Mouse (Mus musculus) liver, embryonic 12.5 days (tissue): ENCODE data around the gene Ctsa. TPM values are rescaled to one million over a fixed set of nuclear protein-coding genes. Genes with fewer than 3 reads are reported as not detected.
A peak's percentile ranks its signal among the peaks of the same experiment; 100 is the strongest.
"Not testable (repeated sequence)": the region's sequence is repeated elsewhere in the genome, so short reads cannot be mapped to it uniquely, and the experiment has no call there.

Experiments
- ATAC-seq: fragments of 200-750 bp; cut with Nextera tagmentation; 2 replicates; pipeline ENCODE4 v1.8.0; 2017; ENCODE audit warnings: moderate number of reproducible peaks, mild to moderate bottlenecking, moderate library complexity
- H3K27ac ChIP-seq: fragments of 300-500 bp; sonication (generic); 2 replicates; pipeline ENCODE4 v1.5.1; 2016; ENCODE audit warnings: mild to moderate bottlenecking
- H3K27me3 ChIP-seq: fragments of 300-500 bp; sonication (generic); replicated peaks from 2 replicates; pipeline ENCODE4 v1.6.1; 2016; ENCODE audit warnings: mild to moderate bottlenecking, moderate library complexity
- H3K36me3 ChIP-seq: fragments of 300-500 bp; sonication (generic); 2 replicates; pipeline ENCODE4 v1.6.1; 2016; ENCODE audit warnings: mild to moderate bottlenecking, moderate library complexity
- H3K4me1 ChIP-seq: fragments of 300-500 bp; sonication (generic); 2 replicates; pipeline ENCODE4 v1.6.1; 2016
- H3K4me2 ChIP-seq: fragments of 300-500 bp; sonication (generic); 2 replicates; pipeline ENCODE4 v1.6.1; 2016; ENCODE audit warnings: mild to moderate bottlenecking, moderate library complexity
- H3K4me3 ChIP-seq: fragments of 300-500 bp; sonication (generic); 2 replicates; pipeline ENCODE4 v1.5.1; 2016; ENCODE audit warnings: mild to moderate bottlenecking, moderate library complexity
- H3K9ac ChIP-seq: fragments of 300-500 bp; sonication (generic); 2 replicates; pipeline ENCODE4 v1.6.1; 2016; ENCODE audit warnings: mild to moderate bottlenecking, moderate library complexity
- H3K9me3 ChIP-seq: fragments of 300-500 bp; sonication (generic); replicated peaks from 2 replicates; pipeline ENCODE4 v1.6.1; 2016; ENCODE audit warnings: mild to moderate bottlenecking, moderate library complexity
- WGBS: fragments of 180-500 bp; shearing (Covaris S2); methylation state at CpG from one replicate; pipeline ENCODE4 v1.1.7; 2016; ENCODE audit not compliant: insufficient replicate concordance; 5-methylcytosine and 5-hydroxymethylcytosine counted together
- polyA plus RNA-seq: library from polyadenylated mRNA; unstranded; fragments of >200 nt; fragmentation: Nextera tagmentation; extraction: Ambion mirVana; gene quantifications from 2 replicates; pipeline ENCODE4 v1.2.1, GENCODE M21; 2016

Gene Ctsa
- polyA plus RNA-seq, 1 experiment from 2014 or later: 66.7 TPM

DNA sequence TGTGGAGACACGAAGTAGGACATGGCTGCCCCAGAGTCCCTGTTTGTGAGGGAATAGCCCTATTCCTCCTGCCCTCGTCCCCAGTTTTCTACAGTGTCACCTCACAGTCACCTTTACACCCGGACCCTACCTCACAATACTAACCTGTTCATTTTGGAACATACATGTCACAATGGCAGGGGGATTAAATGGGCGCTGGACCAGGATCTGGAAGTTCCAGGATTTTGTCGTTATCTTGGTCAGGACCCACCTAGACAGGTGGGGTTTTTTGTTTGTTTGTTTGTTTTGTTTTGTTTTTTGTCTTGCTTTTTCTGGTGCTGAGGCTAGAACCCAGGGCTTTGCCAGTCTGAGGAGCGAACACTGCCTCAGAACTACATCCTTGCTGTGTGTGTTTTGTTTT is 4.2 kb upstream of the Ctsa start, which contains the start of gene Spata25:
Gene Spata25, minus strand, starts transcription at position 101 of the 400 bp plus-strand sequence.
- ATAC-seq: no peak
- H3K9ac ChIP-seq: no peak within 1 kb of the TSS
- H3K27me3 ChIP-seq: no peaks in the 10 kb centered on the region
- peaks cover 36% of the 10 kb centered on the region for H3K36me3 ChIP-seq
- 76% methylated on average over 6 of the region's 6 CpGs for WGBS
- peak within 1 kb of the TSS; percentile 15; the same call in 1 of the 2 replicates for H3K27ac ChIP-seq
- H3K4me3 ChIP-seq: no peak within 1 kb of the TSS
- H3K9me3 ChIP-seq: no peaks in the 10 kb centered on the region
- H3K4me2 ChIP-seq: 0 out of 2 replicates have a peak within 1 kb of the TSS, but pooled peaks have one; percentile 7
- peaks cover 32% of the 10 kb centered on the region for H3K4me1 ChIP-seq

DNA sequence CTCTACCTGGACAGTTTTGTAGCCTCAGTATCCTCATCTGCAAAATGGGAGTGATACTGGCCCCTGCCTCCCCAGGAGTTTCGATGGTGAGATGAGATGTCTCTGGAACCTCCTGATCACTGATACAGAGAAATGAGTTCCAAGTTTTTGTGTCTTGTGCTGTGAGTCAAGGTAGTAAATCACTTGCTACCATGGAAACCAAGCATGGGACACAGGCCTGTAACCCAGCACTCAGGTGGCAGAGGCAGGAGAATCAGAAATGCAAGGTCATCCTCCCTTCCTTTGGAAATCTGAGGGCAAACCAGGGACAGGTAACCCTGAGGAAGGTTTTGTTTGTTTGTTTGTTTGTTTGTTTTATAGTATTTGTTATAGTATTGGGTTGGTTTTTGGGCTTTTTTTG is 3.6 kb upstream of the Ctsa start:
- no peaks in the 10 kb centered on the region for H3K9me3 ChIP-seq
- H3K27me3 ChIP-seq: no peaks in the 10 kb centered on the region
- H3K4me2 ChIP-seq: no peak overlapping the region
- H3K9ac ChIP-seq: no peak overlapping the region
- 86% methylated on average over 1 of the region's 1 CpGs for WGBS
- H3K27ac ChIP-seq: no peak overlapping the region
- peaks cover 36% of the 10 kb centered on the region for H3K36me3 ChIP-seq
- no peak for ATAC-seq
- no peak overlapping the region for H3K4me3 ChIP-seq
- peaks cover 29% of the 10 kb centered on the region for H3K4me1 ChIP-seq

DNA sequence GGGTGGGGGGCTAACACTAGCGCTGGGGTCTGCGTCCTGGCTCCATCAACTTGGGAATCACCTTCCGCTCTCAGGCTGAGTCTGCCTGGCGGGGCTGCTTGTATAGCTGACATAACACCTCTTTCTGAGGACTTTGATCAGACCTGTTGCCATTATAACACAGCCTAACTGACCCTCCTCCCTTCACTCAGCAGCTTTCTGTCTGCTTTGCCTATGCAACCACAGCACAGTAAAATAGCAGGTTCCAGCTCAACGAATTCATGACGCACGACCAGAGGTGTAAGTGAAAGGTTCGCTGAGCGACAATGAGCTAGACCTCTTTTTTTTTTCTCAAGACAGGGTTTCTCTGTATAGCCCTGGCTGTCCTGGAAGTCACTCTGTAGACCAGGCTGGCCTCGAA is 1.6 kb upstream of the Ctsa start:
- 78% methylated on average over 10 of the region's 10 CpGs for WGBS
- H3K9me3 ChIP-seq: no peaks in the 10 kb centered on the region
- ATAC-seq: no peak

GRCm38 (mm10) chr2:164832032-164832747 is 483 bp upstream of the Ctsa start:
- H3K27me3 ChIP-seq: no peaks in the 10 kb centered on the region
- H3K27ac ChIP-seq: peak overlapping the region; percentile 85; the same call in 1 of the 2 replicates
- peak overlapping the region; percentile 83; the same call in 1 of the 2 replicates for H3K9ac ChIP-seq
- no peaks in the 10 kb centered on the region for H3K9me3 ChIP-seq
- H3K36me3 ChIP-seq: peaks cover 29% of the 10 kb centered on the region
- H3K4me1 ChIP-seq: peaks cover 37% of the 10 kb centered on the region
- ATAC-seq: no peak
- peak overlapping the region; percentile 75 for H3K4me3 ChIP-seq
- 57% methylated on average over 16 of the region's 16 CpGs for WGBS
- peak overlapping the region; percentile 97 for H3K4me2 ChIP-seq

More for the DNA sequence above, 1.6 kb upstream of the Ctsa start:
- no peak overlapping the region for H3K9ac ChIP-seq
- H3K27me3 ChIP-seq: no peaks in the 10 kb centered on the region
- no peak overlapping the region for H3K4me2 ChIP-seq
- no peak overlapping the region for H3K4me3 ChIP-seq
- H3K27ac ChIP-seq: no peak overlapping the region
- H3K36me3 ChIP-seq: peaks cover 30% of the 10 kb centered on the region
- peaks cover 42% of the 10 kb centered on the region for H3K4me1 ChIP-seq

GRCm38 (mm10) chr2:164833314-164833959 is 764 bp downstream of the Ctsa start, which contains the start of gene Neurl2:
TSS of gene Neurl2 (minus strand) at chr2:164833456.
- H3K27ac ChIP-seq: peak within 1 kb of the TSS; percentile 85
- peak within 1 kb of the TSS; percentile 75 for H3K4me3 ChIP-seq
- WGBS: under 1% methylated on average over 31 of the region's 31 CpGs
- peak; percentile 59 for ATAC-seq
- peaks cover 30% of the 10 kb centered on the region for H3K36me3 ChIP-seq
- H3K9ac ChIP-seq: peak within 1 kb of the TSS; percentile 83
- no peaks in the 10 kb centered on the region for H3K27me3 ChIP-seq
- peak within 1 kb of the TSS; percentile 97 for H3K4me2 ChIP-seq
- H3K9me3 ChIP-seq: no peaks in the 10 kb centered on the region
- H3K4me1 ChIP-seq: peaks cover 29% of the 10 kb centered on the region

- H3K9me3 ChIP-seq: no peaks in the 10 kb centered on the region
- peak overlapping the region; percentile 75 for H3K4me3 ChIP-seq
- peaks cover 41% of the 10 kb centered on the region for H3K36me3 ChIP-seq
- peak overlapping the region; percentile 85; the same call in 1 of the 2 replicates for H3K27ac ChIP-seq
- H3K4me1 ChIP-seq: peaks cover 29% of the 10 kb centered on the region
- 35% methylated on average over 8 of the region's 8 CpGs for whole genome bisulfite sequencing
- no peaks in the 10 kb centered on the region for H3K27me3 ChIP-seq
- no peak for ATAC-seq
- peak overlapping the region; percentile 83 for H3K9ac ChIP-seq
- H3K4me2 ChIP-seq: peak overlapping the region; percentile 97
Measured at GRCm38 (mm10) chr2:164834531-164834930, 1.9 kb downstream of the Ctsa start.

GRCm38 (mm10) chr2:164835164-164835563 is 2.5 kb downstream of the Ctsa start:
- H3K36me3 ChIP-seq: peaks cover 47% of the 10 kb centered on the region
- H3K27me3 ChIP-seq: no peaks in the 10 kb centered on the region
- no peak for ATAC-seq
- no peak overlapping the region for H3K27ac ChIP-seq
- H3K9me3 ChIP-seq: no peaks in the 10 kb centered on the region
- no peak overlapping the region; the same call in 1 of the 2 replicates for H3K9ac ChIP-seq
- H3K4me3 ChIP-seq: no peak overlapping the region
- WGBS: 95% methylated on average over 4 of the region's 4 CpGs
- H3K4me1 ChIP-seq: peaks cover 29% of the 10 kb centered on the region
- peak overlapping the region; percentile 97 for H3K4me2 ChIP-seq

- H3K4me3 ChIP-seq: no peak overlapping the region
- H3K9ac ChIP-seq: no peak overlapping the region
- H3K36me3 ChIP-seq: no peaks in the 10 kb centered on the region
- H3K4me2 ChIP-seq: no peak overlapping the region
- ATAC-seq: no peak
- no peaks in the 10 kb centered on the region for H3K4me1 ChIP-seq
- 33% methylated on average over 3 of the region's 3 CpGs for WGBS
- no peak overlapping the region for H3K27ac ChIP-seq
- peaks cover 6% of the 10 kb centered on the region for H3K27me3 ChIP-seq
- H3K9me3 ChIP-seq: no peaks in the 10 kb centered on the region
Measured at GRCm38 (mm10) chr2:164845782-164846181, 13.1 kb downstream of the Ctsa start.

GRCm38 (mm10) chr2:164850061-164850460 is 17.4 kb downstream of the Ctsa start:
- no peak overlapping the region for H3K9ac ChIP-seq
- no peak overlapping the region for H3K4me2 ChIP-seq
- WGBS: 73% methylated on average over 8 of the region's 8 CpGs
- no peaks in the 10 kb centered on the region for H3K9me3 ChIP-seq
- no peak overlapping the region for H3K27ac ChIP-seq
- H3K4me3 ChIP-seq: no peak overlapping the region
- H3K4me1 ChIP-seq: no peaks in the 10 kb centered on the region
- H3K36me3 ChIP-seq: no peaks in the 10 kb centered on the region
- ATAC-seq: no peak
- H3K27me3 ChIP-seq: peaks cover 33% of the 10 kb centered on the region

DNA sequence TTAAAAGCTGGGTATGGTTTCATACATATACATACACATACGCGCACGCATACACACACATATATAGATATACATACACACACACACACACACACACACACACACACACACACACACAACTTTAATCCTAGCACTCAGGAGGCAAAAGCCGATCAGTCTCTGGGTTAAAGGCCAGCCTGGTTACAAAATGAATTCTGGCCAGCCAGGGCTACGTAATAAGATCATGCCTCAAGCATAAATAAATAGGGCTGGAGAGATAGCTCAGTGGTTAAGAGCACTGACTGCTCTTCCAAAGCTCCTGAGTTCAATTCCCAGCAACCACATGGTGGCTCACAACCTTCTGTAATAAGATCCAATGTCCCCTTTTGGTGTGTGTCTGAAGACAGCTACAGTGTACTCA is 22.9 kb downstream of the Ctsa start:
- H3K36me3 ChIP-seq, H3K9me3 ChIP-seq, H3K4me2 ChIP-seq, ATAC-seq, H3K9ac ChIP-seq, H3K4me3 ChIP-seq, H3K27ac ChIP-seq: not testable (repeated sequence)
- 81% methylated on average over 5 of the region's 5 CpGs for WGBS
- Histone ChIP-seq H3K4me1 (peaks cover 32% of the 10 kb centered on the region), H3K27me3 (peaks cover 78% of the 10 kb centered on the region)

DNA sequence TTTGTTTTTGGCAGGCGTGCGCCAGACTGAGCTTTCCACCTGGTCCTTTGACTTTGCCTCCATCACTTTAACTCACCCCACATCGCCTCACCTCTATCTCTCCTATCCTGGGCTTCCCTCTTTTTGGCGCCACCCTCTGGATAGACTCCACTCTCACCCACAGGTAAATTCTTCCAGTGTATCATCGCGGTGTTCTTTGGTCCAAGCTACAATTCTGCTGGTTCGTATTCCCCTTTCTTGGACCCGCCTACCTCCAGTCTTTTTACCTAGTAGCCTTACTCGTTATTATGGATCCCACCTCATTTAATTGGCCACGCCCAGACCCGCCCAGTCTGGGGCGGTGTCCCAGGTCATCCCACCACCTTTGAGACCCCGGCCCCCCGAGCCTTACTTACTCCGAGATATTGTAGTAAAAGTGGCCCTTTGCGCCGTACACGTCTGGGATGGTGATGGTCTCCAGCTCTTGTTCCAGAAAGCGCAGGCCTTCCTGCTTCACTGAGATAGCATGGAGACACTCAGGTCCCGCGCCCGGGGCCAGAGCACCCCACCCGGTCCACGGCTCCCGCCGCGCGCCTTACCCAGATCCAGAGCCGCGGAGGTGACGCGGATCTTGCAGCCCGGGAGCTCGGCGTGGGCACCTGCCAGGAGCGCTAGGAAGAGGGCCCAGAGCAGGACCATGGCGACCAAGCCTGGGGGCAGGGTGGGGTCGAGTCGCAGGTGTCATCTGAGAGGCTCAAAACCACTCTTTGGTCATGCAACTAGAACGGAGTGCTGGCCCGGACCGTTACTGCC is 23.8 kb downstream of the Ctsa start:
- no peak overlapping the region for H3K27ac ChIP-seq
- H3K27me3 ChIP-seq: peaks cover 85% of the 10 kb centered on the region
- no peaks in the 10 kb centered on the region for H3K9me3 ChIP-seq
- ATAC-seq: no peak
- H3K4me1 ChIP-seq: peaks cover 32% of the 10 kb centered on the region
- 2% methylated on average over 42 of the region's 42 CpGs for WGBS
- no peaks in the 10 kb centered on the region for H3K36me3 ChIP-seq
- peak overlapping the region; percentile 45 for H3K4me3 ChIP-seq
- H3K9ac ChIP-seq: no peak overlapping the region
- H3K4me2 ChIP-seq: peak overlapping the region; percentile 70
